Mouse (Mus musculus) embryonic facial prominence, embryonic 14.5 days (tissue): ENCODE results near the gene Shisa5. TPM values are rescaled to one million over a fixed set of nuclear protein-coding genes. Genes with fewer than 3 reads are reported as not detected.

Source experiments
- ATAC-seq: fragments of 200-750 bp; cut with Nextera tagmentation; 2 replicates; pipeline ENCODE4 v1.8.0; 2017; ENCODE audit warnings: low read depth, moderate number of reproducible peaks, moderate TSS enrichment
- DNase-seq: peaks from one replicate; pipeline ENCODE4 v3.0.0-alpha.2; 2015; ENCODE audit warnings: low spot score
- H3K27ac ChIP-seq: fragments of 300-500 bp; sonication (generic); replicated peaks from 2 replicates; pipeline ENCODE4 v1.5.1; 2014; ENCODE audit warnings: low read depth, mild to moderate bottlenecking, low read length, moderate library complexity
- H3K27me3 ChIP-seq: fragments of 300-500 bp; sonication (generic); replicated peaks from 2 replicates; pipeline ENCODE4 v1.6.1; 2014; ENCODE audit warnings: low read length; ENCODE audit not compliant: control insufficient read depth, insufficient read depth
- H3K36me3 ChIP-seq: fragments of 300-500 bp; sonication (generic); 2 replicates; pipeline ENCODE4 v1.6.1; 2014; ENCODE audit warnings: low read length, mixed read lengths; ENCODE audit not compliant: control insufficient read depth, insufficient read depth
- H3K4me1 ChIP-seq: fragments of 300-500 bp; sonication (generic); 2 replicates; pipeline ENCODE4 v1.6.1; 2014; ENCODE audit warnings: antibody characterized with exemption, low read length; ENCODE audit not compliant: control insufficient read depth, insufficient read depth
- H3K4me2 ChIP-seq: fragments of 300-500 bp; sonication (generic); 2 replicates; pipeline ENCODE4 v1.6.1; 2014; ENCODE audit warnings: low read depth, mild to moderate bottlenecking, low read length, moderate library complexity, mixed read lengths
- H3K4me3 ChIP-seq: fragments of 300-500 bp; sonication (generic); 2 replicates; pipeline ENCODE4 v1.5.1; 2014; ENCODE audit warnings: low read depth, mild to moderate bottlenecking, low read length
- H3K9ac ChIP-seq: fragments of 300-500 bp; sonication (generic); 2 replicates; pipeline ENCODE4 v1.6.1; 2014; ENCODE audit warnings: low read depth, mild to moderate bottlenecking, low read length, moderate library complexity, mixed read lengths
- H3K9me3 ChIP-seq: fragments of 300-500 bp; sonication (generic); 2 replicates; pipeline ENCODE4 v1.6.1; 2016; ENCODE audit warnings: low read length; ENCODE audit not compliant: control insufficient read depth
- WGBS: fragments of 180-500 bp; shearing (Covaris S2); extraction: QIAGEN DNeasy Blood & Tissue Kit; methylation state at CpG from one replicate; pipeline ENCODE4 v1.1.7; 2014; 5-methylcytosine and 5-hydroxymethylcytosine counted together
- polyA plus RNA-seq: library from polyadenylated mRNA; unstranded; fragments of >200 nt; fragmentation: Nextera tagmentation; extraction: Ambion mirVana; gene quantifications from 2 replicates; pipeline ENCODE4 v1.2.1, GENCODE M21; 2014

Shisa5 gene
- polyA plus RNA-seq, 1 experiment from 2014 or later: 81.7 TPM

DNA sequence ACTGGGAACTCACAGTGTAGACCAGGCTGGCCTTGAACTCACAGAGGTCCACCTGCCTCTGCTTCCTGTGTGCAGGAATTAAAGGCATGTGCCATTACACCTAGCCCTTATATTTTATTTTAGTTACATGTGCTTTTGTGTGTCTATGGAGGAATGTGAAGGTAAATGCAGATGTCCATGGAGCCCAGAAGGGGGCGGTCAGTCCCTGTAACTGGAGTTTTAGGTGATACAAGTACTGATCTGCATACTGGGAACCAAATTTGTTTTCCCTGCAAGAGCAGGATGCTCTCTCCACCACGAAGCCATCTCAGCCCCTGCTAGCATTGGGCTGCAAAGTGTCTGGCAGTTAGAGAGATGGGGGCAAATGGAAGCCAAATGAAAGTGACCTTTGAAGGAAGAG is 46.6 kb downstream of the Shisa5 start:
- peaks cover 14% of the 10 kb centered on the region for H3K4me1 ChIP-seq
- H3K27ac ChIP-seq: no peak overlapping the region
- H3K4me3 ChIP-seq: no peak overlapping the region
- H3K4me2 ChIP-seq: no peak overlapping the region
- ATAC-seq (no peak), DNase-seq (peak; percentile 64)
- H3K36me3 ChIP-seq: peaks cover 17% of the 10 kb centered on the region
- H3K9ac ChIP-seq: no peak overlapping the region
- no peaks in the 10 kb centered on the region for H3K9me3 ChIP-seq
- H3K27me3 ChIP-seq: no peaks in the 10 kb centered on the region
- WGBS: 12% methylated on average over 2 of the region's 2 CpGs

DNA sequence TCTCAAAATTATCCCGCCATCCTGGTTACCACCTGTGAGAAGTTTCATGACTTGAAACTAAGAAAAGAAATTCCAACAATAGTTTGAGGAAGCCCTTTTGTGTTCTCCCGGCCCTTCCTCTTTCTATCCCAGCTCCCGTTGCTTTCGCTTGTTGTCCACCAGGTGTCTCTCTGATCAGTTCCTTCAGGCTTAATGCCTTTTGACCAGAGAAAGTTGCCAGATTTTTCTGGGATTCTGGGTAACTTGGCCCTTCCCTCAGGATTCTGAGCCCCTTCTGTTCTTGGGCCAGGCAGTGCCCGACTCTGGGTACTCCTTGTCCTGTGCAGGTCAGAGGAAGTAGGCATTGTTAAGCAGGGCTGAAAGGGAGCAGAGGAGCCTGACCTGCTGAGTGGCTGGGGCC is 49.6 kb downstream of the Shisa5 start:
- no peak overlapping the region for H3K4me2 ChIP-seq
- WGBS: 11% methylated on average over 5 of the region's 5 CpGs
- no peaks in the 10 kb centered on the region for H3K27me3 ChIP-seq
- no peaks in the 10 kb centered on the region for H3K9me3 ChIP-seq
- peak; percentile 81 for DNase-seq
- 0 out of 2 replicates have a peak overlapping the region, but pooled peaks have one; percentile 25 for H3K9ac ChIP-seq
- peaks cover 3% of the 10 kb centered on the region; the same call in 1 of the 2 replicates for H3K4me1 ChIP-seq
- H3K36me3 ChIP-seq: peaks cover 21% of the 10 kb centered on the region
- no peak for ATAC-seq
- no peak overlapping the region for H3K4me3 ChIP-seq
- no peak overlapping the region for H3K27ac ChIP-seq

DNA sequence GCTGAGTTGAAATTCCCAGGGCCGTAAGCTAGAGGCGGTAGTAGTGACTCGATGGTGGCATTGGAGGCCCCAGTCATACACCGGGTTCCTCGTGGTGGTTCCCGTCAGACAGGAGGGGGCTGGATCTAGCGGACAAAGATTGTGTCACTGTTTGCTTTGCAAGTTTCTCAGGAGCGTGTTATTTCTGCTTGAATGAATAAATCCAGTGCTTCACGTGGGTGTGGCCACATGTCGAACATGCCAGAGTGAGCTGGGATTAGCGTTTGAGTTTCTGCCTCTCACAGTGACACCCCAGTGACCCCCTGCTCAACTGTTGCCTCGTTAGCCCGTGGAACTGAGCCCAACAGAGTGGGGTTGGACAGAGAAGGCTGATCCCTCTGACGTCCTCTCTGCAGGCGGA is 52.1 kb downstream of the Shisa5 start:
- Histone ChIP-seq H3K36me3 (peaks cover 21% of the 10 kb centered on the region), H3K4me2 (no peak overlapping the region), H3K27me3 (no peaks in the 10 kb centered on the region), H3K4me3 (no peak overlapping the region), H3K4me1 (peaks cover 10% of the 10 kb centered on the region), H3K9ac (no peak overlapping the region), H3K27ac (no peak overlapping the region), H3K9me3 (no peaks in the 10 kb centered on the region)
- WGBS: 72% methylated on average over 15 of the region's 15 CpGs
- DNase-seq (peak; percentile 87), ATAC-seq (no peak)

DNA sequence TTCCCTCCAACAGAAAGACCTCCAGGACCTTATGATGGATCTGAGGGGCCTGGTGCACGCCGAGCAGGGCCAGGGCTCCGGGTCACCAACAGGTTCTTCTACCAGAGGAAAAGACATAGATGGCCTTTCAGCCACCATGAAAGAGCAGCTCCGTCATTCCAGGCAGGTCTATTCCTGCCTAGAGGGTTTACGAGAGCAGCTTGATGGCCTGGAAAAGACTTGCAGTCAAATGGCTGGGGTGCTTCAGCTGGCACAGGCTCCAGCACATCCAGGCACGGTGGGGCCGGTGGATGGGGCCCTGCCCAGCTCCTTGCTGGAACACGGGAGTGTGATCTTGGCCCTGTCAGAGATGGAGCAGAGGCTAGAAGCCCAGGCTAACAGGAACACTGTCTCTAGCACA is 53.4 kb downstream of the Shisa5 start:
- no peak for ATAC-seq
- no peak for DNase-seq
- peaks cover 21% of the 10 kb centered on the region for H3K36me3 ChIP-seq
- 75% methylated on average over 8 of the region's 8 CpGs for WGBS
- no peak overlapping the region for H3K4me3 ChIP-seq
- H3K27me3 ChIP-seq: no peaks in the 10 kb centered on the region
- H3K27ac ChIP-seq: no peak overlapping the region
- peaks cover 16% of the 10 kb centered on the region for H3K4me1 ChIP-seq
- no peaks in the 10 kb centered on the region for H3K9me3 ChIP-seq
- no peak overlapping the region for H3K9ac ChIP-seq
- no peak overlapping the region for H3K4me2 ChIP-seq

DNA sequence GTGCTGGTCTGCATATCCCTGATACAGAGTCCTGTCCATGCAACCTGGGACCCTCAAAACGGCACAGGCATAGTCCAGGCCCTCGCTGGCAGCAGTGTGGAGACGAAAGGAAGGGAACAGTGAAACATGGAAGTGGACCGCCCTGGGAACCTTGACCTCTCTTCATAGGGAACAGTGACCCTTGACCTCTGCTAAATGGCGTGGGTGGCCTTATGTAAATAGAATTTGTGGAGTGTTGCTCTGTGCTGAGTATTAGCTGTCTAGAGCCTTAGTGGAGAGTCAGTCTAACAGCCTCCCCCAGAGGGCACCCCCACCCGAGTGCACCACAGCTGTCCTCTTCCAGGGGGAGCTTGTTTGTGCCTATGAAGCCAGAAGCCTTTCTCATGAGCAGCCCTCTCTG is 54.4 kb downstream of the Shisa5 start:
- 39% methylated on average over 6 of the region's 6 CpGs for WGBS
- Histone ChIP-seq H3K27me3 (no peaks in the 10 kb centered on the region), H3K4me2 (no peak overlapping the region), H3K9me3 (no peaks in the 10 kb centered on the region), H3K9ac (no peak overlapping the region), H3K4me1 (peaks cover 26% of the 10 kb centered on the region), H3K36me3 (peaks cover 21% of the 10 kb centered on the region), H3K27ac (no peak overlapping the region), H3K4me3 (no peak overlapping the region)
- ATAC-seq: no peak
- no peak for DNase-seq

DNA sequence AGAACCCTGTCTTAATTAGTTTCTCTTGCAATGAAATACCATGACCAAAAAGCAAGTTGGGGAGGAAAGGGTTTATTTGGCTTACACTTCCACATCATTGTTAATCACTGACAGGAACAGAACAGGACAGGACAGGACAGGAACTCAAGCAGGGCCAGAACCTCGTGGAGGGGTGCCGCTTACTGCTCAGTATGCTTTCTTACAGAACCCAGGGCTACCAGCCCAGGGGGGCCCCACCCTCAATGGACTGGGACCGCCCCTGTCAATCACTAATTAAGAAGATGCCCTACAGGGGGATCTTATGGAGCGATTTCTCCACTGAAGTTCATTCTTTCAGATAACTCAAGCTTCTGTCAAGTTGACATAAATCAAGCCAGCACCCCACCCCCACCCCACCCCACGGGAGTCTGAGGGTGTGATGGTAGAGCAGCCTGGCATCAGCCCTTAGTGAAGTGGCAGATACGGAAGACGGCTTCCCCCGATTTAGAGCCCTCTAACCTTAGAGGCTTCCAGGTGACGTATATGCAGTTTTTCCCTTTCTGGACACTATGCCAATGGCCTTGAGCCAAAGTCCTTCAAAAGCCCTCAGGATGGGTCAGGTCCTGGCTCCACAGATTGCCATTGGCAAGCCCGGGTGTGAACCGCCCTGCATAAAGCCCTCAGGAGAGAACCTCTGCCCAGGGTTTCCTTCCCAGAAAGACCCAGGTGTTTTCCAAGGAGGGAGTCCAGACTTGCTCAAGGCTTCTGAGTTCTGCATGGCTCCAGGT is 55.6 kb downstream of the Shisa5 start:
- H3K9ac ChIP-seq: 0 out of 2 replicates have a peak overlapping the region, but pooled peaks have one; percentile 4
- WGBS: 18% methylated on average over 11 of the region's 11 CpGs
- no peaks in the 10 kb centered on the region for H3K9me3 ChIP-seq
- peak overlapping the region; percentile 77 for H3K4me3 ChIP-seq
- H3K4me2 ChIP-seq: peak overlapping the region; percentile 85
- peaks cover 21% of the 10 kb centered on the region for H3K36me3 ChIP-seq
- peak overlapping the region; percentile 100 for H3K27ac ChIP-seq
- ATAC-seq (no peak), DNase-seq (peak; percentile 59)
- H3K27me3 ChIP-seq: no peaks in the 10 kb centered on the region
- H3K4me1 ChIP-seq: peaks cover 38% of the 10 kb centered on the region

DNA sequence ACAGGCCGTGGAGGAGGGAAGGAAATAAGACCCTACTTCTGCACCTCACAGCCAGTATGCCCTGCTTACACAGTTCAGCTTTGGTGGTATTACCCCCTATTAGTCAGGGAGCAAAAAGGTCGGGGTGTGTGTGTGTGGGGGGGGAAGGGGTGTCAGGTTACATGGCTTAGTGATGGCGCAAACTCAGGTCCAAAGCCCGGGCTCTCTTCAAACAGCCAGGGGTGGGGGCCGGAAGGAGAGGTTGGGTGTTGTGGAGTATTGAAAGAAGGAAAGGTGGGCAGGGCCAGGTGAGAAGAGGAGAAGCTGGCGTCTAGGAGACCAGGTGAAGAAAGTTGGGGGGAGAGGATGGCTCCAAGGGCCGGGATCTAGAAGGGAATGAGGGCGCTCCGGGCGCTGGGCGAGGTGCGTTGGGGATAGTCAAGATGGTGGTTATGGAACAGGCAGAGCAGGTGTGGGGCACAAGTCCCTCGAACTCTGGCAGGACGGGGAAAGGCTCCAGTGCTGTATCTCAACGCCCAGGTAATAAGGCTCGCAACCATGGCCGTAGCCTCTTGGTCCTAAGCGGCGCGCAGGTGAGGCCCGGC is 56.3 kb downstream of the Shisa5 start:
- WGBS: 0% methylated on average over 13 of the region's 21 CpGs
- Histone ChIP-seq H3K4me1 (peaks cover 41% of the 10 kb centered on the region), H3K4me2 (peak overlapping the region; percentile 85), H3K36me3 (peaks cover 21% of the 10 kb centered on the region), H3K27ac (peak overlapping the region; percentile 100), H3K27me3 (no peaks in the 10 kb centered on the region), H3K4me3 (peak overlapping the region; percentile 77), H3K9me3 (no peaks in the 10 kb centered on the region), H3K9ac (peak overlapping the region; percentile 97)
- ATAC-seq: peak; percentile 16
- DNase-seq: peak; percentile 78

DNA sequence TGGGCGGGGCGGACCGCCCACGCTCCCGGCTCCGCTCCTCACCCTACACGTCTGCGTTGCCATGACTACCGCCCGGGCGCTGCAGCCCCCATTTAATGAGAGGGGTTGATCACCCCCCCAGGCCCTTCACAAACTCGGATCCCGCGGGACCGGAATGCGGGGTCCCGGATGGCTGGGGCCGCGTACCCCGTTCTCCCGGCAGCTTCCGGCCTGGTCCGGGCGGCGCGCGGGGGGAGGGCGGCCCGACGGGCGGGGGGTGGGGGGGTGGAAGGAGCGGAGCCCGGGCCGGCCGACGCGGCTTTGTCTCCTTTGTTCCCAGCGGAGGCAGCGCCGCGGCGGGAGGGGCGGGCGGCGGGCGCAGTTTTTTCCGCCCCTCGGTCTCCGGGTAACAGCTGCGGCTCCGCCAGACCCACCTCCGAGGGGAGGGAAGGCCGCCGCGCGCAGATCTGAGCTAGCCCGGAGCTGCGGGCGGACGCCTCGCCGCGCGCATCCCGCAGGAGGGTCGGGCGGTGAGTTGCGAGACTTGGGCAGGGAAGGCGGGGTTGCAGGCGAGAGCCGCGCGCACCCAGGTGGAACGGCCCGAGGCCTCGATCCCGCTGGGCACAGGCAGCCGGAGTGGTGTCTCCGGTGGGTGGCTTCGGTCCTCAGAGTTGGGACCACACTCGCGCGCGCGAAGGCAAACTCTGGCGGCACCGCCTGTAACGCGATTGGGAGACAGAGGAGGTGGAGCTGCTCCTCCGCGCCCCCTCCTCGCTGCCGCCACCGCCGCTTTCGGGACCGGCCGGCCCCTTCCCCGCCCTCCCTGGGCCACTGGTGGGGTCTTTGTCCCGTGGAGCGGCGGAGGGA is 57.0 kb downstream of the Shisa5 start, which contains the start of gene Plxnb1:
Gene Plxnb1 (plus strand): TSS at position 253 of the 846 bp plus-strand sequence.
- H3K4me1 ChIP-seq: peaks cover 41% of the 10 kb centered on the region
- peak within 1 kb of the TSS; percentile 97 for H3K9ac ChIP-seq
- DNase-seq: peak; percentile 94
- H3K36me3 ChIP-seq: peaks cover 28% of the 10 kb centered on the region
- WGBS: under 1% methylated on average over 22 of the region's 102 CpGs
- ATAC-seq: peak; percentile 66
- H3K27ac ChIP-seq: peak within 1 kb of the TSS; percentile 100
- H3K9me3 ChIP-seq: no peaks in the 10 kb centered on the region
- peak within 1 kb of the TSS; percentile 85 for H3K4me2 ChIP-seq
- no peaks in the 10 kb centered on the region for H3K27me3 ChIP-seq
- H3K4me3 ChIP-seq: peak within 1 kb of the TSS; percentile 77
